Mouse (Mus musculus) embryo, embryonic 10 days (tissue): ENCODE results near the gene Col15a1.

Source experiments
- DNase-seq: peaks from one replicate; pipeline ENCODE4 v3.0.0-alpha.2; 2015; ENCODE audit warnings: low spot score

Gene Col15a1

DNA sequence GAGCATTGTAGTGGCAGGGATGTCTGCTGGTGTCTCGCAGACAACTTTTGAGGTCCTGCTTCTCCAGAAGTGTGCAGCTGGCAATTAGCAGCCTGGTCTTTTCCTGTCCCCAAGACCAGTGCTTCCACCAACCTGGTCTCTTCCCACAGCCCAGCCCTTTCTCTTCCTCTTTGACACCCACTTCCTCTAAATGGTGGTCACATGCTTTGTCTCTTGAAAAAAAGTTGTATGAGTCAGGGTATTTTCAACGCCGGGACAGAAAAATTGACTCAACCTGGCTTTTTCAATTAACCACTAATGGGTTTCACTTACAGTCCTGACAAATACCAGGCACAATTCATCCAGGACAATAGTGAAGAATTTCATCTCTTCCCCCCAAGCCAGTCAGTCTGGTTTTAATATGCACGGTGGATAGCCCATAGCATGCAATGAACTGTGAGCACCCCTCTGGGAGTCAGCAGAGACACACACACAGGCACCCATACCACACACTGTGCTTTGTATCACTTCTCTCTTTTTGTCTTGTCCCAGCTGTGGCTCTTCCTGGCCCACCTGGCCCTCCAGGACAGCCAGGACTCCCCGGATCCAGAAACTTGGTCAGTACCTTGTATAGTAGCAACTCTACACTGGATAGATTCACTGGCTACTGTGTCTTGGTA lies 95.5 kb downstream of the Col15a1 start:
- DNase-seq: no peak

DNA sequence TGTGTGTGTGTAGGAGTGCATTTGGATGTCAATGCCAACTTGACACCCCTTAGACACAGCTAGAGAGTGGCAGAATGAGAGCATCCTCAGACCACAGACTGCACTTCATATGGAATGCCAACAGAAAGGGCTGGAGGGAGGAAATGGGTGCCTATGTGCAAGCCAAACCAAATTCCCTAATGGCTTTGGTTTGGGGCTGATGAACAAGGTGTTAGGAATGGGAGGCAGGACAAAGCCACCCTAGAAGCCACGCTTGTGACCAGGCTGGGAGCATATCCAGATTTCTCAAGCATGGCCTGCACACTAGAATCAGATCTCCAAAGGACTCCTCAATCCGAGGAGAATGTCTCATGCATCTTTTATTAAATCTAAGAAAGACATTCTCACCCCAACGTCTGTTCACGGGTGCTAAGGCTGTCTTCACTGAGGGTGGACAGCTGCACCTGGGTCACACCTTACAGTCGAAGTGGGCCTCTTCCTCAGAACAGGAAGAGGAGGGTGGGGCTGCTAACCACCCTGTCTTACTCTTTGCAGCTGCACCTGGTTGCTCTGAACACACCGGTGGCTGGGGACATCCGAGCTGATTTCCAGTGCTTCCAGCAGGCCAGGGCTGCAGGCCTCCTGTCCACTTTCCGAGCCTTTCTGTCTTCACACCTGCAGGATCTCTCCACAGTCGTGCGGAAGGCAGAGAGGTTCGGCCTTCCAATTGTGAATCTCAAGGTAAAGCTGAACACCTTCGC lies 102.1 kb downstream of the Col15a1 start:
- no peak for DNase-seq

DNA sequence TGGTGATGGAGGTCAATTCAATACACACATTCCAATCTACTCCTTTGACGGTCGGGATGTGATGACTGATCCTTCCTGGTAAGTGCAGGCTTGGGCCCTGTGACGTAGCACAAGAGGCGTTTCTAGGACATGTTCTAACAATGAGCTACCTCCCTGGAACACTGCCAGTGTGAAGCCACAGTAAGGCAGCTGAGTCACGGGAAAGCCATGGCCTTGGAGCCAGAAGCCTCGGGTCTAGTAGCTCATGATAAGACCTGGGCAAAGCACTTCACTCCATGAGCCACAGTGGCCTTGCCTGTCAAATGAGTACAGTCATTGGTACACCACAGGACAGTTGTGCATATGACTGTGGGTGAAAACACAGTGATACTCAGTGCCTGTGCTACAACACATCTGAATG lies 102.9 kb downstream of the Col15a1 start:
- no peak for DNase-seq

DNA sequence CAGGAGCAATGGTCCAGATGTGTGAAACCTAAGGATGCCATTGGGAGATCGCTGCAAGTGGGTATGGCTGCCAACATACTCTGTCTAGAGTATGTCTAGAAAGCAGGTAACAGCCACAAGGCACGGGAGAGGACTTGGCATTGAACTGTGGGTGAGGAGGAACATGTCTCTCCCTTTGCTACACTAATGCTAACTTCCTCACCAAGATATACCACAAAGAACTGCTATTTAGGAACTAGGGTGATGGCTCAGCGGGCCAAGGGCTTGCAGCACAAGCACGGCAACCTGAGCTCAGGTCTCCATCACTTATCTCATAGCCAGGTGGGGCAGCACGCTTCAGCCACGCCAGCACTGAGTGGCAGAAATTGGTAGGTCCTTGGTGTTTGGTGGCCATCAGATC lies 103.5 kb downstream of the Col15a1 start:
- no peak for DNase-seq

DNA sequence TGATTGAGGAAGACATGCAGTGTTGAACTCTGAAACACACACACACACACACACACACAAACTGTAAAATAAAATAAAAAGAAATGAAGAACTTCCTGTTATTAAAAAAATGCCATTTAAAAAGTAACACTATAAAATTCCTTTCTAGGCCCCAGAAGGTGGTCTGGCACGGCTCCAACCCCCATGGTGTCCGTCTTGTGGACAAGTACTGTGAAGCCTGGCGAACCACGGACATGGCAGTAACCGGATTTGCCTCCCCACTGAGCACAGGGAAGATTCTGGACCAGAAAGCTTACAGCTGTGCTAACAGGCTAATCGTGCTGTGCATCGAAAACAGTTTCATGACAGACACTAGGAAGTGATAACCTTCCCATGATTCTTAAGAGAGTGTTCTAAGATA lies 104.0 kb downstream of the Col15a1 start:
- DNase-seq: no peak

GRCm38 (mm10) chr4:47312676-47313075 lies 104.7 kb downstream of the Col15a1 start:
- DNase-seq: no peak

GRCm38 (mm10) chr4:47313710-47314410 lies 105.9 kb downstream of the Col15a1 start:
- DNase-seq: no peak

DNA sequence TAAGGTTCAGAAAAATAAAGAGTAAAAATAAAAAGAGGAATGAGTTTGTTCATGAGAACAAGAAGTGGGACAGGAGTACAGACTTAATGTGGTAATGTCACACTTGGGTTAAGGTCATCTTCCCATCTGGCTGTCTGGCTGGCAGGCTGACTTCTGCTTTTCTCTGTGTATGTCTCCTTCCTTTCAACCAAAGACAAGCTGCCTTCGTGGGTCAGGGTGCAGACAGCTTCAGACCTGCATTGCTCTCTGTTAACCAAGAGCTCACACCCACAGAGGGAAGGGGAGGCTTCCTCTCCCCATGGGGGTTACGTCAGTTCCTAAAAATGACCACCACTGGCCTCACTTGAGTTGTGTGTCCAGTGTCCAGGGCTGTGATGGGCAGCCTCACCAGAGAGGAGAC lies 107.5 kb downstream of the Col15a1 start:
- no peak for DNase-seq

- no peak for DNase-seq
Observed at GRCm38 (mm10) chr4:47316432-47316831, 108.5 kb downstream of the Col15a1 start.

DNA sequence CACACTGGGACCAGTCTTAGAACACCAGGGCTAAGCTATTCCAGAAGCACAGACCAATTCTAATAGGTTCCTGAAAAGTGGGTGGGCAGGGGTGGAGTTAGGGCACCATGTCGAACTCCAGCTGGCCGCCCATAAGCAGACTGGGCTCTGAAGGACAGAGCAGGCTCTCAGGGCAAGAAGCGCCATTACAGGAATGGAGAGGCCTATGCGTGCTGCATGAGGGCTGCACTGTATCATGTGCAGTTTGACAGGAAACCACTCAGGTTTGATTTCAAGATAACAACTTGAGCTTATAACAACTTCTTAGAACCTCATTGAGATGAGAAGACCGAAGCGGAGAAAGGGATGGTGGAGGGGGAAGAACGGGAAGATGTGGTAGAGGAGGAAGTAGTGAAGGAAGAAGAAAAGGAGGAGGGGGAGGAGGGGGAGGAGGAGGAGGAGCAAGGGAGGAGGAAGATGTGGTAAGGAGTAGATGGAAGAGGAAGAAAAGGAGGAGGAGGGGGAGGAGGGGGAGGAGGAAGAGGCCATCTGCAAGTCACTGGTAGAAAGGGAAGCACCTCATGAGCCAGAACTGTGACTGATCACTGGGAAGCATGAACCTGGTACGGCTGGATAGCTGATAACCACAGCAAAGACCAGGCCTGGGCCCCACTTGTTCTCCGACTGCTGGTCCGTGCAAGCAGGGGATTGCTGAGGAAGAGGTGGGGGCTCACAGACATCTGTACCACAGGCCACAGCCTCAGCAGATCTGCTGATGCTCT lies 111.8 kb downstream of the Col15a1 start:
- no peak for DNase-seq

- DNase-seq: no peak
Observed at GRCm38 (mm10) chr4:47322315-47322714, 114.4 kb downstream of the Col15a1 start.

GRCm38 (mm10) chr4:47324206-47324605 lies 116.2 kb downstream of the Col15a1 start:
- DNase-seq: no peak

DNA sequence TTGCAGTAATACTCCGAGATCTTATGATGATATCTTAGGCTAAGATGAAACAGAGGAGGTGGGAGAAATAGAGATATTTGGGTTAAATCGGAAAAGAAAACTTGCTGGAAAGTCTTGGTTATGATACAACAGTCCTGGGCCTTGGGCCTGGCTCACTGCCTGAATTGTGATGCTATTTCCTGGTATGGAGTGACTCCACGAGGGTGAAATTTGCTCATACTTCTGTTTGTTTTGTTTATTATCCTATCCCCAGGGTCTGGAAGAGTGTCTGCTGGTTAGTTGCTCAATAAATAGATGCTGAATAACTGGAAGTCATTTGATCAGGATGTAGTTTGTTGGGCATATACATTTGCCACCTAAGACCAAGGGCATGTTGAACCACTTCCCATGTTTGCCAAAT lies 119.8 kb downstream of the Col15a1 start:
- DNase-seq: no peak

DNA sequence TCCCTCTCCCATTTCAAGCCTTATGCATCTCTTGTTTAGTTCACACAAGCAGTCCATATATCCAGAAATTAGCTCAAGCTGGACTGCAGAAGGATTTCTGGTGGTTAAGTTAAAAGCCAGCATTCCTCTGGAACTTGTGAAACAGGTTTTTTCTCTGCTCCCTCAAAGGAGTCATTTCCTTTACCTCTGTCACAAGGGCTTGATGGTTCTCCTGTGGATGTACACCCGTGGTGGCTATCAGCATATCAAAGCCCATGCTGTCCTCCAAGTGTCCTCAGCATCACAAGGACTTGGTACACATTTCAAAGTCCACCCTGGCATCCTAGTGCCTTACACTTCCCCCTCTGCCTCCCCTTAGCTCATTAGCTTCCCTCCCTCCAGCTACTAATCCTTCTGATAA lies 121.3 kb downstream of the Col15a1 start:
- DNase-seq: no peak

DNA sequence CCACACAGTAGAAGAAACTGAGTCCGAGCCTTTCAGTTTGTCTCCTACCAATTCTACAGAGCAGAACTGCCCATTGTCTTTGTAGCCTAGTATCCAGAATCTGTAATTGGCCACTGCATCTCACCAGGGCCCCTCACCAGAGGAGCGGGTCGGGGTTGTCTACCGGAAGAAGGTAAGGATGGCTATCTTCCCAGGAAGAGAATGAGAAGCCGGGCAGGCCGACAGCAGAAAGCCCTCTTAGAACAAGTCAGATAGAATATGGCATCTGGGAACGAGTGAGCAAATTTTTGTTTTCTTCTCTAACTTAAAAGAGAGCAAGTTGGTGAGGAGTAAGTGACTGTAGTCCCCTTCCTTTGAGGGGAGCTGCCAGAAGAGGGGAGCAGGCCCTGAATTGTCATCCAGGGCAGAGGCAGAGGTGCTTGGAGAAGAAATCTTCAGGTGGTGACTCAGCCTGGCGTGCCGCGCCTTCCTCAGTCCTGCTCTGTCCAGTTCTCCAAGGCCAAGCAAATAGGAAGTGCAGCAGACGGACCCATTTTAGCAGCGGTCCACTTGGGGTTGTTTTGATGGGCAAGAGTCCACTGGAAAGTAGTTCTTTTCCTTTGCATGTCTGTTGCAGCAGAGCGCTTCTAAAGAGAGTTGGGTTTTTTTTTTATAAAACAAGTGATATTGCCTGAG lies 122.6 kb downstream of the Col15a1 start:
- no peak for DNase-seq

GRCm38 (mm10) chr4:47332812-47333343 lies 124.9 kb downstream of the Col15a1 start:
- DNase-seq: no peak

GRCm38 (mm10) chr4:47333541-47333940 lies 125.6 kb downstream of the Col15a1 start:
- DNase-seq: no peak

- no peak for DNase-seq
Observed at GRCm38 (mm10) chr4:47336941-47337600, 129.1 kb downstream of the Col15a1 start.

GRCm38 (mm10) chr4:47342632-47343031 lies 134.7 kb downstream of the Col15a1 start:
- no peak for DNase-seq

DNA sequence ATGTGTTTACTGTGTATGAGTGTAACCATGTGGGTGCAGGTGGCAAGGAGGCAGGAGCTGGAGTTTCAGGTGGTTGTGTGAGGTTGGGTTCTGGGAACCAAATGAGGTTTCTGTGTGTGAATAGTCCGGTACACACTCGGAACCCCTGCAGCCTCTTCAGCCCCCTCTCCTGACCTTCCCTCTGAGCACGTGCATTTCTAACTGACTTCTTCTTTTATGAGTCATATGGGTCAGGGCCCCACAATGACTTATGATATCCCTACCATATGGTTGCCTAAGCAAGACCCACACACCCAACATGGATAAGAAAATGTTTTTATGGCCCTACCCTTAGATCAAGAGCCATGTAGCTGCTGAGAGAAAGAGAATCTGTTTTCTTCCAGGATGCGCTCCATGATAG lies 139.1 kb downstream of the Col15a1 start:
- DNase-seq: no peak

GRCm38 (mm10) chr4:47349759-47350158 lies 141.8 kb downstream of the Col15a1 start:
- peak; percentile 46 for DNase-seq
